Mouse (Mus musculus): ENCODE measurements around the gene Naif1.

DNA sequence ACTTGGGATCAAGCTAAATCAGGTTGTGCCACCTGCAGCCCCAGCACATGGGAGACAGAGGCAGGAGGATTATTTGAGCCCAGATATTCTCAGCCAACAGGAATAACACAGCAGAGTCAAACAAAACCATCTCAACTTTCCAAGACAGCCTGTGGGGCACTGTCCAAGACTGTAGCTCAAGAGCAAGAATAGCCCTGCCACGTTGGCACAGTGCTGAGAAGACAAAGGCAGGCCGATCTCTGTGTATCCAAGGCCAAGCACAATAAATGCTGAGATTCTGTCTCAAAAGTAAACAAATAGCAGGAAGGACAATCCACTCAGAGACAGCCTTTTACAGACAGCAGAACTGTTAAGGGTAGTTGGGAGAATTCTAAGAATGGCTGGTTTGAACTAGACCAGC, 10.1 kb upstream of the Naif1 start:
- no peak for TF ChIP-seq GATA1 (IDR thresholded peaks at IDR 0.05; ENCODE audit: low read length)
- no peak for TF ChIP-seq TAL1 (IDR thresholded peaks at IDR 0.05; ENCODE audit: low read length)
